Mouse (Mus musculus) kidney, embryonic 14.5 days (tissue): Measurements from ENCODE around the gene Kif6. TPM values are rescaled to one million over a fixed set of nuclear protein-coding genes. Genes with fewer than 3 reads are reported as not detected.

Source experiments
- ATAC-seq: fragments of 200-750 bp; cut with Nextera tagmentation; 2 replicates; pipeline ENCODE4 v1.8.0; 2017; ENCODE audit warnings: moderate number of reproducible peaks, mild to moderate bottlenecking, moderate TSS enrichment, moderate library complexity; ENCODE audit not compliant: low FRiP score, low TSS enrichment
- H3K27ac ChIP-seq: fragments of 300-500 bp; sonication (generic); 2 replicates; pipeline ENCODE4 v1.5.1; 2014; ENCODE audit warnings: low read depth, mild to moderate bottlenecking, low read length, moderate library complexity, mixed read lengths
- H3K27me3 ChIP-seq: fragments of 300-500 bp; sonication (generic); 2 replicates; pipeline ENCODE4 v1.6.1; 2014; ENCODE audit warnings: mild to moderate bottlenecking, low read length; ENCODE audit not compliant: control insufficient read depth, insufficient read depth
- H3K36me3 ChIP-seq: fragments of 300-500 bp; sonication (generic); 2 replicates; pipeline ENCODE4 v1.6.1; 2014; ENCODE audit warnings: low read length, mixed read lengths; ENCODE audit not compliant: control insufficient read depth, insufficient read depth
- H3K4me1 ChIP-seq: fragments of 300-500 bp; sonication (generic); 2 replicates; pipeline ENCODE4 v1.6.1; 2014; ENCODE audit warnings: low read length, mixed read lengths; ENCODE audit not compliant: control insufficient read depth, insufficient read depth
- H3K4me2 ChIP-seq: fragments of 300-500 bp; sonication (generic); replicated peaks from 2 replicates; pipeline ENCODE4 v1.6.1; 2014; ENCODE audit warnings: low read depth, mild to moderate bottlenecking, low read length
- H3K4me3 ChIP-seq: fragments of 300-500 bp; sonication (generic); 2 replicates; pipeline ENCODE4 v1.5.1; 2014; ENCODE audit warnings: mild to moderate bottlenecking, low read length
- H3K9ac ChIP-seq: fragments of 300-500 bp; sonication (generic); 2 replicates; pipeline ENCODE4 v1.6.1; 2014; ENCODE audit warnings: low read depth, mild to moderate bottlenecking, low read length, moderate library complexity
- H3K9me3 ChIP-seq: fragments of 300-500 bp; sonication (generic); 2 replicates; pipeline ENCODE4 v1.6.1; 2016; ENCODE audit warnings: low read length; ENCODE audit not compliant: control insufficient read depth
- WGBS: fragments of 180-500 bp; shearing (Covaris S2); extraction: QIAGEN DNeasy Blood & Tissue Kit; methylation state at CpG from one replicate; pipeline ENCODE4 v1.1.7; 2014; 5-methylcytosine and 5-hydroxymethylcytosine counted together
- polyA plus RNA-seq: library from polyadenylated mRNA; unstranded; fragments of >200 nt; fragmentation: Nextera tagmentation; extraction: Ambion mirVana; gene quantifications from 2 replicates; pipeline ENCODE4 v1.2.1, GENCODE M21; 2014

Gene Kif6
- polyA plus RNA-seq, 1 experiment from 2014 or later: 2.0 TPM

- no peak for ATAC-seq
- H3K9me3 ChIP-seq: no peaks in the 10 kb centered on the region
- no peak overlapping the region for H3K27ac ChIP-seq
- no peak overlapping the region for H3K9ac ChIP-seq
- WGBS: 72% methylated on average over 5 of the region's 5 CpGs
- no peak overlapping the region for H3K4me2 ChIP-seq
- 0 out of 2 replicates have a peak, but pooled peaks cover 5% of the 10 kb centered on the region for H3K4me1 ChIP-seq
- no peaks in the 10 kb centered on the region for H3K36me3 ChIP-seq
- H3K27me3 ChIP-seq: peaks cover 10% of the 10 kb centered on the region
- H3K4me3 ChIP-seq: no peak overlapping the region
These were observed 259.8 kb downstream of the Kif6 start for GRCm38 (mm10) chr17:49874746-49875145.

- no peaks in the 10 kb centered on the region for H3K9me3 ChIP-seq
- WGBS: 40% methylated on average over 6 of the region's 6 CpGs
- H3K4me3 ChIP-seq: no peak overlapping the region
- 0 out of 2 replicates have a peak, but pooled peaks cover 5% of the 10 kb centered on the region for H3K4me1 ChIP-seq
- H3K36me3 ChIP-seq: no peaks in the 10 kb centered on the region
- H3K27me3 ChIP-seq: peaks cover 10% of the 10 kb centered on the region
- no peak overlapping the region for H3K9ac ChIP-seq
- no peak overlapping the region for H3K4me2 ChIP-seq
- H3K27ac ChIP-seq: no peak overlapping the region
- ATAC-seq: no peak
These were observed 260.5 kb downstream of the Kif6 start for GRCm38 (mm10) chr17:49875401-49875800.

DNA sequence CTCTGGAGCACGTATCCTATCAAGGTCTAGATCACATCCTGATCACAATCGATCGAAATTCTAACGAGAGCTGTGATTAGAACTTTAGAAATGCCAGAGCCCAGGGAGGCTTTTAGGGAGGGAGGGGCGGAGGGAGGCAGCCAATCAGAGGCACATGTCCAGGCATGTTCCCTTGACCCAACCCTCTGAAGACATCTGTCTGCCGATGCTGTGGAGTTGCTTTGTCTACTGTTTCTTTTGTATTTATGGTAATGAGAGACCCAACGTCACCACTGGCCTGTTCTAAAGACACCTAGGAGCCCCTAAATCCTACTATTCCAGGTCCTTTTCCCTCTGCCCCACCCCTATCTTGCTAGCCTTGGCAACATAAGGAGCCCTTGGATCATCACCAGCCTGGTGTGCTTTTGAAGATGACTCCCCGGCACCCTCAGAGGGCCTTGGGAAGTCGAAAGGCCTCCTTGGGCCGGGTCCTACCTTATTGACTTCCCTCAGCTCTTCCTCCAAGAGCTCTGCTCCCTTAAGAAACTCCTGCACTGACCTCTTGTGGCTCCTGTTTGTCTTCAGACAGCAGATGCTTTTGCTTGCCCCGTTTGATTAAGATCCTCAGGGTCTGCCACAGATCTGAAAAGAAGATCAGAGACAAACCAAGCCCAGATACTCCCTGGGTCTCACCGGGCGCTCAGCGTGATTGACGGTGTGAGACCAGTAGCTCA, 261.2 kb downstream of the Kif6 start:
- ATAC-seq: no peak
- Histone ChIP-seq H3K27ac (no peak overlapping the region), H3K4me3 (no peak overlapping the region)

DNA sequence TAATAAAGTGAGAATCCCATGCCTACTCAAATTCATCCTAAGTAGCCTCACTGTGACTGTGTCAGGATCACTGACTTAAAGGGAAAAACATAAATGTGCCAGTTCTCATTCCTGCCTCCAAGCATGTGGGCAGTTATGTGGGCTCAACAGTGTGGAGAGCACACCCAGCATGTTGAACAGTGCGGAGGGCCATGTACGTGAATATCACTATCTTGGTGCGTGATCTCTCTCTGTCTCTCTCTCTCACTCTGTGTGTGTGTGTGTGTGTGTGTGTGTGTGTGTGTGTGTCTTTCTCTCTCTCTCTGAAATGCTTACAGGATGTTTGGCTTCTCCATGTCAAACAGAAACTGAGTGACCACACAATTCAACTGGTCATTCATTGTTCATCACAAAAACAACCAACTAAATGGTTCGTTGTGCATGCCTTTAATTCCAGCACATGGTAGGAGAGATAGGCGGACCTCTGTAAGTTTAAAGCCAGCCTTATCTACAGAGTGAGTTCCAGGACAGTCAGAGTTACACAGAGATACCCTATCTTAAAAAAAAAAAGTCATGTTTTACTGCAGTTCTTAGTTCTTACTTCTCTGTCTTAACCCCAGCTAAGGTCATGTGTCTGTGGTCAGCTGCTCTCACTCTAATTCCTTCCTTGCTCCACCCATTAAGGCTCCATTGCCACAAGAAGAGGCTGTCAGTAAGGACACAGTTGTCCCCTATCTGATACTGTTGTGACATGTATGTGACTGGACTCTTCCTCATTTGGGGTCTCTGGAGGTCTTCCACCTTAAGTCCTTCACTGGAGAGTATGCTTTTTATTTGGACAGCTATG, 266.2 kb downstream of the Kif6 start:
- H3K4me3 ChIP-seq: no peak overlapping the region
- 0 out of 2 replicates have a peak, but pooled peaks cover 3% of the 10 kb centered on the region for H3K9me3 ChIP-seq
- H3K36me3 ChIP-seq: no peaks in the 10 kb centered on the region
- H3K4me2 ChIP-seq: no peak overlapping the region
- 74% methylated on average over 5 of the region's 5 CpGs for WGBS
- ATAC-seq: no peak
- no peaks in the 10 kb centered on the region for H3K27me3 ChIP-seq
- no peak overlapping the region for H3K9ac ChIP-seq
- H3K27ac ChIP-seq: no peak overlapping the region
- H3K4me1 ChIP-seq: 0 out of 2 replicates have a peak, but pooled peaks cover 2% of the 10 kb centered on the region

More for the DNA sequence above, 261.2 kb downstream of the Kif6 start:
- Histone ChIP-seq H3K9me3 (no peaks in the 10 kb centered on the region), H3K9ac (no peak overlapping the region), H3K27me3 (peaks cover 10% of the 10 kb centered on the region), H3K36me3 (no peaks in the 10 kb centered on the region), H3K4me2 (no peak overlapping the region), H3K4me1 (0 out of 2 replicates have a peak, but pooled peaks cover 5% of the 10 kb centered on the region)
- WGBS: 39% methylated on average over 15 of the region's 15 CpGs

DNA sequence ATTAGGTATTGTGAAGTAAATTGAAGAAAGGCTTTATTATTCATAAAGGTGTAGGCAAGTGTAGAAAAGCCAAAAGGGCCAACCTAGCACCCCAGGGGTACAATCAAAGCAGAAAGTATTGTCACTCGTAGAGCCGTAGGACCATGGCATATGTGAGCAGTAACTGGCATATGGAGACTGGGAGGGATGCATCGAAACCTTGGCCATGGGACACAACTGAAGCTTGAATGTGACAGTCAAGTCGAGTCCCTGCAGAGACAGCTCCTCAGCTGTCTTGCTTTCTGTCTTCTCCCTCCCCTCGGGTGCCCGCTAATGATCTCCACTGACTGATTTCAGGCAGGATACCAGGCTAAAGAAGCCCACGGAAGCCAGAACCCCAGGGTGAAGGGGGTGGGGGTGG, 266.9 kb downstream of the Kif6 start:
- no peak overlapping the region for H3K9ac ChIP-seq
- H3K27me3 ChIP-seq: no peaks in the 10 kb centered on the region
- no peaks in the 10 kb centered on the region for H3K36me3 ChIP-seq
- 0 out of 2 replicates have a peak, but pooled peaks cover 3% of the 10 kb centered on the region for H3K9me3 ChIP-seq
- H3K4me1 ChIP-seq: no peaks in the 10 kb centered on the region
- no peak overlapping the region for H3K4me2 ChIP-seq
- no peak overlapping the region for H3K4me3 ChIP-seq
- no peak overlapping the region for H3K27ac ChIP-seq
- no peak for ATAC-seq
- 87% methylated on average over 7 of the region's 7 CpGs for WGBS

- no peak overlapping the region for H3K27ac ChIP-seq
- no peak for ATAC-seq
- no peak overlapping the region for H3K4me3 ChIP-seq
- H3K4me1 ChIP-seq: no peaks in the 10 kb centered on the region
- H3K9me3 ChIP-seq: 0 out of 2 replicates have a peak, but pooled peaks cover 3% of the 10 kb centered on the region
- 76% methylated on average over 8 of the region's 8 CpGs for WGBS
- H3K9ac ChIP-seq: no peak overlapping the region
- no peaks in the 10 kb centered on the region for H3K27me3 ChIP-seq
- no peak overlapping the region for H3K4me2 ChIP-seq
- H3K36me3 ChIP-seq: no peaks in the 10 kb centered on the region
These were observed 268.3 kb downstream of the Kif6 start for GRCm38 (mm10) chr17:49883136-49883755.

DNA sequence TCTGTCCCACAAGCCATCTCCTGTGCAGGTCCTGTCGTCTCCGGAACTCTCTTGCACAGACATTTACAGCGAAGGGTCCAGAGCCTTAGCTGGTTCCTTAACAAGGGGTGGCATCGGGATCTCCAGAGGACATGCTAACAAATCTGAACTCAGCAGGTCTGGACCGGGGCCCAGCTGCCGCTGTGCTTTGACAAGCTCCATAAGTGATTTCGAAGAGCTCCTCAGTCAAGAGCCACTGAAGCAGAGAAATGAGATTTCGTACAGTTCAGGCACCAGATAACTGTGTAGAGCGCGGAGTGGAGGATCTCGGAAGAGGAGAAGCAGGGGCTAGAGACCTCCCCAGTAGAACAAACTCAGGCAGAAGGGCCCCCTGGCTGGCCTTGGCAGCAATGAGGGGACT, 270.1 kb downstream of the Kif6 start:
- ATAC-seq: no peak
- WGBS: 62% methylated on average over 11 of the region's 11 CpGs

DNA sequence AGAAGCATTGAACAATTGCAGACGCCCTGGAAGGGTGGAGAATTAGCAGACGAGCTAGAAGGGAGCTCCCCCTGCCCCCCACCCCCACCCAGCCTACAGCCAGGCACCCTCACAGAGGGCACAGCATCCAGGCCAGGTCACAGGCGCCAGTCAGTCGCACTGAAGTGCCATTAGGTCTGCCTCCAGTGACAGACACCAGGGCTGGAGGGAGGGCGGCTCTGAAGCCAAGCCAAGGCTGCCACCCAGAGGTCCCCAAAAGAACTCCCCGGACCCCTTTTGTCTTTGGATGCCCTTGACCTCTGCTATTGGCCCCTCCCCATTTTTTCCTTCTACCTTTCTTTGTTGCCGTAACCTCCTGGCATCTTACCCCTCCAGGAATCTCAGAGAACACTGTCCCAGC, 274.7 kb downstream of the Kif6 start:
- 27% methylated on average over 7 of the region's 7 CpGs for WGBS
- no peaks in the 10 kb centered on the region for H3K4me1 ChIP-seq
- peak; percentile 50 for ATAC-seq
- H3K27ac ChIP-seq: no peak overlapping the region
- H3K4me3 ChIP-seq: no peak overlapping the region
- H3K9me3 ChIP-seq: no peaks in the 10 kb centered on the region
- no peaks in the 10 kb centered on the region for H3K27me3 ChIP-seq
- no peak overlapping the region for H3K4me2 ChIP-seq
- H3K9ac ChIP-seq: no peak overlapping the region
- H3K36me3 ChIP-seq: no peaks in the 10 kb centered on the region

More for the DNA sequence above, 270.1 kb downstream of the Kif6 start:
- Histone ChIP-seq H3K36me3 (no peaks in the 10 kb centered on the region), H3K27me3 (no peaks in the 10 kb centered on the region), H3K4me3 (no peak overlapping the region), H3K4me2 (no peak overlapping the region), H3K9ac (no peak overlapping the region), H3K4me1 (no peaks in the 10 kb centered on the region), H3K9me3 (0 out of 2 replicates have a peak, but pooled peaks cover 3% of the 10 kb centered on the region), H3K27ac (no peak overlapping the region)
